Mouse (Mus musculus) layer of hippocampus, postnatal 10 days (tissue): ENCODE data around the gene Six3. TPM values are rescaled to one million over a fixed set of nuclear protein-coding genes. Genes with fewer than 3 reads are reported as not detected.

Source experiments
- DNase-seq, 2 experiments: peaks; one replicate each; pipeline ENCODE4 v3.0.0; 2021; ENCODE audit warnings: low spot score in 2 of 2
- total RNA-seq, 2 experiments: library from RNA; stranded (reverse); gene quantifications; 2 replicates each; pipeline ENCODE4 v1.2.3; 2021

Six3 gene
- total RNA-seq, 2 experiments from 2014 or later = 0.43 to 0.54 TPM

- DNase-seq = no peak
These were observed 10.6 kb downstream of the Six3 start for GRCm38 (mm10) chr17:85624051-85624420.

GRCm38 (mm10) chr17:85624981-85625940 lies 11.9 kb downstream of the Six3 start:
- peak in 1 of 2 experiments; percentile 28 for DNase-seq

- DNase-seq = no peak
These were observed 12.9 kb downstream of the Six3 start for GRCm38 (mm10) chr17:85626091-85626860.

GRCm38 (mm10) chr17:85627751-85628150 lies 14.3 kb downstream of the Six3 start:
- DNase-seq = no peak

GRCm38 (mm10) chr17:85628811-85629210 lies 15.4 kb downstream of the Six3 start:
- DNase-seq = no peak

GRCm38 (mm10) chr17:85629396-85629795 lies 16.0 kb downstream of the Six3 start:
- no peak for DNase-seq

- no peak for DNase-seq
These were observed 17.1 kb downstream of the Six3 start for GRCm38 (mm10) chr17:85630296-85631050.

GRCm38 (mm10) chr17:85631106-85631505 lies 17.7 kb downstream of the Six3 start:
- no peak for DNase-seq

GRCm38 (mm10) chr17:85633619-85634018 lies 20.2 kb downstream of the Six3 start:
- DNase-seq = peak; percentile 92 to 94

- no peak for DNase-seq
These were observed 24.5 kb downstream of the Six3 start for GRCm38 (mm10) chr17:85637876-85638275.

- DNase-seq = no peak
These were observed 31.9 kb downstream of the Six3 start for GRCm38 (mm10) chr17:85645312-85645711.

- DNase-seq = peak; percentile 53 to 66
These were observed 32.6 kb downstream of the Six3 start for GRCm38 (mm10) chr17:85645718-85646665.

- no peak for DNase-seq
These were observed 46.6 kb downstream of the Six3 start for GRCm38 (mm10) chr17:85660016-85660415.

GRCm38 (mm10) chr17:85661521-85661920 lies 48.1 kb downstream of the Six3 start:
- no peak for DNase-seq

- DNase-seq = no peak
These were observed 50.8 kb downstream of the Six3 start for GRCm38 (mm10) chr17:85664202-85664601.

- DNase-seq = peak; percentile 82
These were observed 51.4 kb downstream of the Six3 start for GRCm38 (mm10) chr17:85664618-85665320.
